Mouse (Mus musculus) embryo, embryonic 10.5 days (tissue): ENCODE measurements at regions not wholly inside any gene's neighbourhood (a gene's known extent, or its start where the extent isn't known, plus 50 kb on each side); places are given as distances from the start of the nearest gene placed in this dataset.
A peak's percentile ranks its signal among the peaks of the same experiment; 100 is the strongest.

Experiments
- DNase-seq: peaks from one replicate; pipeline ENCODE4 v3.0.0-alpha.2; 2015; ENCODE audit warnings: low spot score

DNA sequence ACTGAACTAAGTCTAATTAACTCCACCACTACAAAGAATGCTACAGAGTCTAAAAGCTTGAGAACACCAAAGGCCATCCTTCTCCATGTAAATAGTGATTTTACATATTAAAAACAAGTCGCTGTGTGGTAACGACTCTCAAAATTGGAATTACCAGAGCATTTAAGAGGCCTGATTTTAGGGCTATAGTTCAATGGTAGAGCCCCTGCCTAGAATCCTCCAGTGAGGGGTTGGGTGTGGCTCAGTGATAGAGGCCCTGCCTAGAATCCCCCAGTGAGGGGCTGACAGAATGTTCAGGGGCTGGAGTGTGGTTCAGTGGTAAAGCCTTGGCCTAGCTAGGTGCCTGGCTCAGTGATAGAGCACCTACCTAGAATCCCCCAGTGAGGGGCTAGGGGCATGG lies 413.3 kb upstream of the Castor2 start:
- no peak for DNase-seq

DNA sequence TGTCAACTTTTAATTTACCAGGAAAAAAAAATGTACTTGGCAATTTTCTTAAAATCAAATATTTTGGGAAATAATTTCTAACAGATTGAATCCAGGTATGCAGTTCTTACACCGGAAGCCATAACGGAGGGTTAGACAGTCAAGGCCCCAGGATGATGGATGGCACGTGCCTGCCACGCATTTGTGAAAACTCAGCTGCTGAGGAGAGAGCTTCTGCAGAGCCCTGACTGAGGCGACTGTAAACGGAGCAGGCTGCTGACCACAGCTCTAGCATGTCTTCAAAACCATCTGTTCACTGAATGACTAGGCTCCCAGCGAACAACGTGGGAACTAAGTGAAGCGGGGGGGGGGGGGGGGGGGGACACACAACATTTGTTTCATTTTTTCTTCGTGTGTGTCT lies 416.5 kb upstream of the Castor2 start:
- DNase-seq, result peak; percentile 40

DNA sequence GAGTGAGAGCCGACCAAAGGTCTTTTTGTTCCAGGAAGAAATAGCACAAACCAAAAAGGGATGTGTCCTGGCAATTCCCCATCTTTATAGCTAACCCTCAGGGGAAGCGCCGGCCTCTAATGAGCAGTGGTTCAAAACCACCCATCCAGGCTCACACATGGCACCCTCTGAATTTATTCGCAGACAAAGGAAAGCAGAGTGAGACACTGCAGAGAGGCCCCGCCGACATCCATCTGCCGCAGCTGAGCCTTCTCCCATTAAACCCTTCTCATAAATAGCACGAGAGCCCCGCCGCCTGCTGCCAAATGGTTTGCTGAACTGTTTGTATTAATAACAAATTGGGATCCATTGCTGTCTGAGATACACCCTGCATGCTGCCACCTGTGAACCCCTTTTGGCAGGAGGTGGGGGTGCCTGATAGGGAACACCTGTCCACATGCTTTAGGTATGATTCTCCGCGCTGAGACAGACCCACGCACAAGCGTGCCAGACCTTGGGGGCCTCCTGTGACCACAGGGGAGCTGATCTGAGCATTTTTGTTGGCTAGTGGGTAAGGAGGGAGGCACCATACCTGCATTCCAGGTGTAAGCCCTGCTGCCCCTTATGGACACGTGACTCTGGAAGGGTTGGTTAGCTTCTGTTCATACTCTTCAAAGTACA lies 422.6 kb upstream of the Castor2 start:
- peak; percentile 11 for DNase-seq

DNA sequence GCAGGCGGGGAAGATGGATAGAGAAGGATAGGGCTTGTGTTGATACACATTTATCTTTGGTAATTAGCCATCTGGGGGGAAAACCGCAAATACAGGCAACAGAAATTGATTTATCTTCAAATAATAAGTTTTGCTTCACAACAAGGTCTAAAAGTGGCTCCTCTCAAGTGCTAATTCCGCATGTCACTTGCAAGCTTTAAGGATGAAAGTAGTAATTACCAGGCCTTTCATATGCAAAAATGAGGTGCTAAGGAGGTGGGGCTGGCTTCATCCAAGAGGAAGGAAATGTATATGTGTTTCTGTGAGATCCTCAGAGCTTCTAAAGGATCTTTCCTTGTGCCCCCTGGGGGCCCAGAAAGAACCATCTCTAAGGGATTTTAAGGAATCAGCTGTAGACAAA lies 423.9 kb upstream of the Castor2 start:
- DNase-seq, result no peak

DNA sequence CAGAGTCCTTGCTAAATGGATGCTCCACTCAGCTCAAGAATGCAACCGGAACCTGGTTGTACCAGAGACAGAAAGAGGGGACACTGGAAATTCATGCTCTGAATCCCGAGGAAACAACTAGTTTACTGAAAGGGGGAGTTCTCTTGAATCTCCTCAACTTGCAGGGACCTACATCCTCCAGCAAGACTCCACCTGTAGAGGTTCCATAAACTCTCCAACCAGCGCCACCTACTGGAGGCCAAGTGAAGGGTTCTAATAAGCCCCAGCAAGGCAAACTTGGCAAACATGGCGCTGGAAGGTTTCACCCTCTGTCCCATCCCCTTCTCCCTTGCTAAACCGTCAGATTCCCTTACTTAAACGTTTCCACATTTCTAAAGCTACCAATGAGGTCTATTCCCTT lies 433.0 kb upstream of the Castor2 start:
- DNase-seq, result peak; percentile 60

DNA sequence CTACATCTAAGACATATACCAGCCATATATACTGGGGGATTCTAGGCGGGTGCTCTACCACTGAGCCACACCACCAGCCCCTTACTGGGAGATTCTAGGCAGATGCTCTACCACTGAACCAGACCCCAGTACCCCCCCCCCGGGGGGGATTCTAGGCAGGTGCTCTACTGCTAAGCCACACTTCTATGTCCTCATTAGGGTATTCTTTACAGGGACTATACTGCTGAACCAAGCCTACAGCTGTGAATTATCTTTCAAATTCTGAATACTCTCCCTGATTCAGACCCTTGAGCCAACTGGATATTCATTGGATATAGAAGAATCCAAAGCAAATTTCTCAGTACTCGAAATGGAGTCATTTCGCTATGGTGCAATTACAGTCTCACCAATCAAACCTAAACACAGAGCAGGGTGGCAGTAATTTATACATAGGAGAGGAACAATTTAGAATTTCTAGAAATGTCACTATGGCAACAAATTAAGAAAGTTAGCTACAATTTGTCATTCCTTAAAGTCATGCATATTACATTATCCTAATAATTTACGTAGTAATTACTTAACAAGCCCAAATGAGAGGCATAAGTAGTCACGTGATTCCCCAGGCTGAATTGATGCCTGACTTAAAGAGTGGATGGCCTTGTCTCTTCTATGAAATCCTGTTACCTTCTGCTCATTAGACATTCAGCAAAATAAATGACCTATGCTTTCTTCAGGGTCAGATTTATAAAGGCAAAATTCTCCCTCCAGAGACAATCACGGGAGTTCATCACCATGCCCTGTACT lies 436.8 kb upstream of the Castor2 start:
- DNase-seq, result no peak

DNA sequence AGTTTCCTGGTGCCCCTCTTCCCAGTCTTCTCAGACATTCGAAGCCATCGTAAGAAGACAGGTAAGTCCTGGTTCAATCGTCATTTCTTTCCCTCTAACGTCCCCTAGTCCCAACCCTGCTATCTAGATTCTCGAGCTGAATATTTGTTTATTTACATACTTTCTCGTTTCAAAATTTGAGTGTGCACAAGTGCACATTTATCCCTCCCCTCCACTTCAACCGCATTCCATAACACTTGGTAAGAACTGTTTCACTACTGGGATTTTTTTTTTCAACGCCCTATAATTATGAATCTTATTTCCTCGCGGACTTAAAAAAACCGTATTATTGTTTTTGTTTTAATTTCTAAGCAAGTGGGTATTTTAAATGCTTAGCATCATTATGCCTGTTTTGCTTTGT lies 439.2 kb upstream of the Castor2 start:
- DNase-seq, result no peak

DNA sequence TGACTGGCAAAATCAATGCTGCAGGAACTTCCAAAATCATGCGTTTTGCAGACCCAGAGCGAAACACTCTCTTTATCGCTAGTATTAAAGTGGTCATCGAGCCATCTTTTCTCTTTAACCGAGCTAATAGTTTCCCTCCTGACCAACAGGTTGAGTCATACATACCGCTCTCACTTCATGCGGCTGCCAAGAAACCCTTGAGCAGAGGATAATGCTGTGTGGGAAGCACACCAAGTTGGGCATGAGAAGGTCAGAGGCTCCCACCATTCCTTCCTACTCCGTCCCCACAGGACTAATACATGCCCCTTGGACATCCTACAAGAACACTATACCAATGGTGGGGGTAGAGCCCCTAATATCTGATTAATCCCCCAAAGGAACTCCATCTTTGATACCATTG lies 442.7 kb upstream of the Castor2 start:
- DNase-seq, result no peak

DNA sequence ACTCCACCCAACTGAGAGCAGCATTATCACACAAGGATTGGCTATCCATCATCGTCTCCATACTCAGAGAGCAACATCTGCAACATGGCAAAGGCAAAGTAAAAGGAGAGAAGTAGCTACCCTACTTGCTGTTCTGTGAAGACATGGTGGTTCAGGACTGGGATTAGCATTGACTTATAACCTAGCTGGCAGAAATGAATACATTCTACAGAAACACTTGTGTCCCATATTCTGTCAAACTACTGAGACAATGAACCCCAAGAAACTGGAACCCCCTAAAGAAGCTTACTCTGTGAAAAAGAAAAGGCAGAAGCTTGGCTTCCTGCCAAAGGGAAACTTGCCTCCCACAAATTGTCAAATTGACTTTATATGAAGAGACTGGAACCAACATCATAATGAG lies 446.1 kb upstream of the Castor2 start:
- DNase-seq, result no peak

DNA sequence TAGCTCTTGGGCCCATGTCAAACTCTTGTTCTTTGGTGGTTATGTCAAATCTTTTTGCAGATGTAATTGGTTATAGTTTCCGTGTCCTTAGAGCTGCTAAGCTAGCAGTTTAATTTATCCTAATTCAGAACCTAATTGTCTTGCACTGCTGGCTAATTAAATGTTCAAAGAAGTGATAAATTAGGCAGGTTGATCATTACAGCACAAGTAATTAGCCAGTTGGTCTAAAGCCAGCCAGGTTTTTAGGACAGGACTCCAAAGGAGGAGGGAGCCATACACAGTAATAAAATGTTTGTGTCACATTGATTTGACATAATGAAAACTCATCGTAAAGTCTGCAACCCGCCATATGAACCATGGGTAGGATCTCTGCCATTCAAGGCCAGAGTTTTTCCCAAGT lies 449.3 kb upstream of the Castor2 start:
- DNase-seq, result no peak

DNA sequence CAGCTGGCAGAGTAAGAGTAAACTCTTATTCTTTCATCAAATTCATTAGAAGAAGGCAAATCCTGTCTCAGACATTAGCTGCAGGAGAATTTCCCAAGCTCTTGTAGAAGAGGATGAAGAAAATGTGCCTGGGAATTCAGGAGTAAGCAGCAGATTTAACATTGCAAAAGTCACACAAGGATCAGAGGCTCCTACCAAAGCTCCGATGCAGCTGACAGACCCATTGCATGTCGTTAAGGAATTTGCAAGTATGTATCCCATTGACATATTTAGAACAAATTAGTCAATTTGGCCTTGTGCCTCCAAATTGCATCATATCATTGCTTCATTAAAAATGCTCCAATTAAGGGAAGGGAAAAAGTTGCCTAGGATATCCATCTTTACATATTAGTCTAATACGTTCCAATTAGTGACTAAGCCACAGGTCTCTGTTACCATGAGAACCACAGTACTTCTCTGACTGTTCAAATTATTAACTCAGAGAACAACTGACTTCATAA lies 453.8 kb upstream of the Castor2 start:
- DNase-seq, result no peak

DNA sequence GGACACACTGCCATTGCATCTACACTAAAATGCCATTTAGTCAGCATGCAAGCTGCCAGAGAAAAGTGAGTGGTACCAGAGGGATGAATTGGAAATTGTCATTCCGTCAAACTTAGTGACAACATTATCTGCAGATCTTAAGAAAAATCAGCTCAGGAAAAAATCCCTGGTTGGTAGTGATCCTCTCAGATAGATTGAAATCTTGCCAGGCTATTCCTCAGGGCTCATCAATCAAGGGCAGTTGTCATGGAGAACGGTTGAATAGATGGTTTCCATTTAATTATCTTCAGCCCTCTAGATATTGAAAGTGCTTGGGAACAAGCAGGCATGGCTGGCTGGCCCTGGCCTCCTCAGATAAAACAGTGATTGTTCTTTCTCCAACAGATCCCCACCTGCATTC lies 456.2 kb upstream of the Castor2 start:
- DNase-seq, result no peak

DNA sequence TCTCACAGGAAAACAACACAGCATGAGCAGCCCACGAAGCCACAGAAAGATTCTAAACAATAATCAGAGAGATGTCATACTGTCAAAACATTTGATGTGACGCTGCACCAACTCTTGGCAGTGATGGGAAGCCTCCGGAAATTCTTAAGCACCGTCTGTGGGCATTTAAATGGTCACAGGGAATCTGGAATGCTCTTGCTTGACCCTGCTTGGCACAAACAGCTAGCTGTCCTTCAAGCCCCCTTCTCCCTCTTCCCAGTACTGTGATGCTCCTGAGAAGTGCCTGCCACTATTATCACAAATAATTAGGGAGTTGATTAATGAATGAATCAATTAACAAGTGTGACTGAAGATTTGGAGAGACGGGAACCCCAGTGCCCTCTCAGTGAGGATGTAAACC lies 465.0 kb upstream of the Castor2 start:
- DNase-seq, result no peak

DNA sequence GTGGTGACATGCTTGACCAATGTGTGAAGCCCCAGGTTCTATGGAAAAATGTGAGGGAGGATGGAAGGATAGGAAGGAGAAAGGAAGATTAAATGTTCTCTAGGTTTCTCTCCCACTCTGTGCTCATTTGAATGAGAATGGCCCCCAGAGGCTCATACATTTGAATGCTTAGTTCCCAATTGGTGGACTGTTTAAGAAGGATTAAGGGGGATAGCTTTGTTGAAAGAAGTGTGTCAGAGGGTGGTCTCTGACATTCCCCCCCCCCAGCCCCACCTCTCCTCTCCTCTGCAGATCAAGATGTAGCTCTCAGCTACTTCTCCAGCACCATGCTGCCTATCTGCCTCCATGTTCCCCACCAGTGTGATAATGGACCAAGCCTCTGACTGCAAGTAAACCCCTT lies 467.7 kb upstream of the Castor2 start:
- DNase-seq, result peak; percentile 2

DNA sequence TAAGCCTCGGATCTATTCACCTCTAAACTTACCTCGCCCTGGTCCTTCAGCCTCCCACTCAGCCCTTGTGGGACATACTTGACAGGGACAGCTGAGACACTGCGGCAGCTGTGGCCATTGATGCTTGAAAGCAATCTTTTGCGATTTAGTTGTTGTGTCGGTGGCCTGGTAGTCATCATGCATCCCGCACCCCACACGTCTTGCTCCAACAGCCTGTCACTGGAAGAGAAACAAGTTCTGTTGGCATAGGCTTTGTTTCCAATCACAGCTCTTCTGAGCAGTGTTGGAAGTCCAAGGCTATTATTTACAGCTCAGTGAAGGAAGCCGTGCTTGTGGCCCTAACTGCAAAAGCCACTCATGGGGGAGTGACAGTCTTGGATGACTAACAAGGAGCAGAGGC lies 480.2 kb upstream of the Castor2 start:
- DNase-seq, result no peak

DNA sequence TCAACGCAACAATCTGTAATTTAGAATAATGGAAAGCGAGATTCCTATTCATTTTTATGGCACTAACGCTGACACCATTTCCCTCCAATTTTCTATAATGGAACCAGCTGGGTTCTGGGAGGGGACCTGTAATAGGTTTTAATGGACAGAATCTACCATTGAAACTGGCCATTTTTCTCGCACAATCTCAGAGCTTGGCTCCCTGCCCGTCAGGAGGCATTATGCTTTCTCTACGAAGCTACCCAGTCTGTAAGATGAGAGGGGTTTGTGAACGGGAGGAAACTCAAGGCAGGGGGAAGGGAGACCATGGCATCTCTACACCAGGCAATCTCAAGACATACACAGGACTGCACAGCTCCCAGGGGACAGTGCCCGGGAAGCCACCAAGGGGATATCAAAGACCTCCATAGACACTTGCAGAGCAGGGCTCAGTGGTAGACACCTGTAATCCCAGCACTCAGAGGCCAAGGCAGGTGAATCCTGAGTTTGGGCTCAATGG lies 498.2 kb upstream of the Castor2 start:
- DNase-seq, result no peak

DNA sequence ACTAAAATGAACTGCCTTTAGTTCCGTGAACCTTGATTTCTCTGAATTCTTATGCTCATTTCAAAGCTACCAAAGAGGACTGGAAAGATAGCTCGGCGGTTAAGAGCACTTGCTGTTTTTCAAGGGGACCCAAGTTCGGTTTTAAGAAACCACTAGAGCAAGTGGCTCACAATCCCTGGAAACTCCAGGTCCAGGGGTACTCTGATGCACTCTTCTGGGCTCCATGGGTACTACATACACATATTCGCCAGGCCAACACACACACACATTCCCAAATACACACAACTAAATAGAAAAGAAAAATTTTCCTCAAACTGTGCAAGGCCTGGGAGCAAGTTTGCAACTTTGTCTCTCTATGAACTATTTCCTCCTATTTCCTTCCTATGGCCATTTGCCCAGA lies 498.9 kb upstream of the Castor2 start:
- peak; percentile 40 for DNase-seq

DNA sequence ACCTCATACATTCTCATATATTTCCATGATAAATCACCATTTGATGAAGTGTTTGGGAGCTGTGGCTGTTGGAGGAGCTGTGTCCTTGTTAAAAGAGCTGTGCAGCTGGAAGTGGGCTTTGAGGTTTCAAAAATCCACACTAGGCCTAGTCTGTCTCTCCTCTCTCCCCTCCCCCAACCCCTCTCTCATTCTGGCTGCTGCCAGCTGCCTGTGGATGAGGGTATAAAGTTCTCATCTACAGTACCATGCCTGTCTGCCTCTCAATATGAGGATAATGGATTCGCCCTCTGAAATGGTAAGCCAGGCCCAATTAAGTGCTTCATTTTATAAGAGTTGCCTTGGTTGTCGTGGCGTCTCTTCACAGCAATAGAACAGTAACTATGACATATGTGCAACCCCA lies 501.4 kb upstream of the Castor2 start:
- no peak for DNase-seq

DNA sequence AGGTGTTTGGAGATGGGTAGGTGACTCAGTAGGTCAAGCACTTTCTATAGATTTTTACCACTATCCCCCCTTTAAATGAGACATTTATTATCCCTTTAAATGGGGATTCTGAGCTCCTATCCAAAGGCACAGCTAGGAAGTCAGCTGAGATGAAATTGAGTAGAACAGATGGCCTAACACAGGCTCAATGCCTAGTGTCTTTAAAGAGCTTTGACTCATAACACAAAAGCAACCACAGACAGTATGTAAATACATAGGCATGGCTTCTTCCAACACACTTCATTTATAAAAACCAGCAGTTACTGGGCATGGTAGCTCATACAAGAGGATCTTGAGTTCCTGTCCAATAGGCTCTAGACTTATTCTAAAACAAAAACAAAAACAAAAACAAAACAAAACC lies 513.0 kb upstream of the Castor2 start:
- no peak for DNase-seq

DNA sequence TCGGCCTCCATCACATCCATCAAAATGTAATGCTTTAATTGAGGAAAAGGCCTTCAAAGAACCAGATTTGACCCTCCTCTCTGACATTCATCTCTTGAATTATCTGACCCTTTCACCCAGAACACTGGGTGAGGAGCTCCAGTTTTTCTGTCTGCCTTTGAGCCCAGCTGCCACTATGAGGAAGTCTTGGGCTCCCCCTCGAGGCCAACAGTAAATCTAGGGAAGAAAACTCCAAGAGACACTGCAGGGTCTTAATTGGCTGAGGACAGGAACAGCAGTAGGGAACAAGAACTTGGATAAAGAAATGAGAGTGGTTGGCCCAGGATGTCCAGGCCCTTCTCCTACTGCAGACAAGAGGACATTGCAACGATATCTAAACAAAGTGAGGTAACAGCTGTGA lies 514.3 kb upstream of the Castor2 start:
- peak; percentile 83 for DNase-seq

DNA sequence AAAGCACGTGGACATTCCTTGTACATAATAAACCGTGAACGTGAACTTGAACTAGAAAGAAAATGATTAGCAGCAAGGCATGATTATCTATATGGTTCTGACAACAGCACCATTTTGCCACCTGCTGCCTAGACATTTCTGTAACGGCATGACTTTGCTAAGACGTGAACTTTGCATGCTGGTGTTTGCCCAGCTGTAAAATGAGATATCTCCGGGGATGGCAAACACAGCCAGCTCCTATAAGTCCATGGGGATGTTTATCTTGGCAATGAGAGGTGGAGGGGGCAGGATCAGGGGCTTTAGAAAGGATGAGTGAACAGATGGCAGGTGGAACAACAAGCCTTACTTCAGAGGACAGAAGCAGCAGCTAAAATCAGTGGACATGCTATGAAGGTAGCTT lies 522.9 kb upstream of the Castor2 start:
- DNase-seq, result no peak

DNA sequence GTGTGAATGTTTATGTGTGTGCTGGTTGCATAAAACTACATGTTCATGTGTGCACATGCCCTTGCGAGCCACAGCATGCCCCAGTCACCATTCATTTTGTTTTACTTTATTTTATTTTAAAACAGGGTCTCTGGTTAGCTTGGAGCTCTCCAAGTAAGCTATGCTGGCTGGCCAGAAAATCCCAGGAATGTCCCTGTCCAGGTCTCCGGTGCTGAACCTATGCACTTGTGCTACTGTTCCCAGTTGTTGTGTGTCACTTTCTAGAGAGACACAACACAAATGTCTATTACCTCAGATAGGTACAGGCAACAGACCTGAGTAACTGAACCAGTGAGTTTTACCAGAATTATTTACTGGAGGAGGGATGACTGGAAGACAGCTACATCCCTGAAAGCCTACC lies 530.4 kb upstream of the Castor2 start:
- peak; percentile 50 for DNase-seq

DNA sequence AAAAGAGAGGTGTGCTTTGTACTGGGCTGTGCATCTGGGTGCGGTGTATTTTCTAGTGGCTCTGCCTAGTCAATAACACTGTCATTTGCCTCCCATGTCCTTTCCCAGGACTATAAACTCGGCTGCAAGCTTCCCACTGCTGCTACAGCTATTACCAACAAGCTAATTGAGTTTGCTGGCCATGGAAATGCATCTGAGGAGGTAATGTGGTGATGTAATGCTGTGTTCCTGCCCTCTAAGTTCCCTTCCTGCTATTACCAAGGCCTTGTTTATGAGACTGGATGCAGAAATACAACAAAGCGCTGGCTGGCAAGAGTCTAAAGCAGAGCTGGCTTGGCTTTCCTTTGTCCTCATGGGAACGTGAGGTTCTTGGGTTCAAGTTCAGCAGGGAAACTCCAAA lies 533.0 kb upstream of the Castor2 start:
- DNase-seq, result no peak

DNA sequence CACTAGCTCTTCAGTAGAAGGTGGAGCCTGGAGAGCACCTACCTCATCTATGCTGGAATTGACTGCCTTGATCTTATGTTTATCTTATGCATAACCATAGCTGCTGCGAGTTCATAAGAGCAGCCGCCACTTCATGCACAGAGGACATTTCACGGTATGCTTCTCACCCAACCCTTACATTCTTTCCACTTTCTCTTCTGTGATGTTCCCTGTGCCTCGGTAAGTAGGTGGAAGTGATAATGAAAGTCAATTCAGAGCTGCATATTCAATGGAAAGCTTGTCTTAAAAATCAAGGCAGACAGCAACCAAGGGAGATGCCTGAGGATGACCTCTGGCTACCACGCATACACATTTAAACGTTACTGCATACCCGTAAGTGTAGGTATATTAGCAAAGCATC lies 548.9 kb upstream of the Castor2 start:
- DNase-seq, result no peak
